Mouse (Mus musculus) CH12.LX (cell line): ENCODE measurements around the gene Ptges3. TPM values are rescaled to one million over a fixed set of nuclear protein-coding genes. Genes with fewer than 3 reads are reported as not detected.

ENCODE experiments used
- DNase-seq: peaks from one replicate; pipeline ENCODE4 v3.0.0-alpha.2; 2013; ENCODE audit errors: extremely low read depth
- H3K27ac ChIP-seq: 2 replicates; pipeline ENCODE4 v1.5.1; 2012; ENCODE audit warnings: low read depth, mild to moderate bottlenecking, control low read depth, moderate library complexity; ENCODE audit not compliant: insufficient read depth
- H3K27me3 ChIP-seq: replicated peaks from 2 replicates; pipeline ENCODE3; 2012; ENCODE audit warnings: inconsistent platforms
- H3K36me3 ChIP-seq, 2 experiments: replicated peaks in 1 of 2; 2 replicates each; pipeline versions ENCODE3 to v1.6.1; 2012; ENCODE audit warnings: inconsistent platforms in 1 of 2, low read length in 1 of 2, mild to moderate bottlenecking in 1 of 2, mixed read lengths in 1 of 2, moderate library complexity in 1 of 2; ENCODE audit not compliant: control insufficient read depth in 1 of 2, insufficient read depth in 1 of 2
- H3K4me1 ChIP-seq, 2 experiments: 2 replicates each; pipeline ENCODE4 v1.6.1; 2012; ENCODE audit warnings: inconsistent platforms in 1 of 2, moderate library complexity in 1 of 2; ENCODE audit not compliant: insufficient read depth in 2 of 2, control insufficient read depth in 1 of 2
- H3K4me2 ChIP-seq: 2 replicates; pipeline ENCODE4 v1.6.1; 2012; ENCODE audit warnings: low read depth, mild to moderate bottlenecking, control low read depth; ENCODE audit not compliant: poor library complexity, insufficient read depth, severe bottlenecking
- H3K4me3 ChIP-seq, 3 experiments: fragments of 150-350 bp in 1 of 3; sonication (generic) in 1 of 3; replicated peaks in 1 of 3; 2 replicates each; pipeline versions ENCODE3 to v1.5.1; 2011 to 2012; ENCODE audit warnings: low read depth in 2 of 3, low read length in 2 of 3, mild to moderate bottlenecking in 2 of 3, moderate library complexity in 2 of 3, control low read depth in 1 of 3, improper control_type of control experiment in 1 of 3, inconsistent platforms in 1 of 3, mixed read lengths in 1 of 3; ENCODE audit not compliant: poor library complexity in 1 of 3
- H3K79me2 ChIP-seq: replicated peaks from 2 replicates; pipeline ENCODE4 v1.6.1; 2012; ENCODE audit warnings: mild to moderate bottlenecking, moderate library complexity; ENCODE audit not compliant: control insufficient read depth, poor library complexity, insufficient read depth, severe bottlenecking; ENCODE audit errors: extremely low read depth
- H3K9ac ChIP-seq: 2 replicates; pipeline ENCODE4 v1.6.1; 2012; ENCODE audit warnings: low read depth, mild to moderate bottlenecking, control low read depth, moderate library complexity; ENCODE audit not compliant: insufficient read depth
- H3K9me3 ChIP-seq: replicated peaks from 2 replicates; pipeline ENCODE3; 2012; ENCODE audit warnings: low read length, inconsistent platforms, mixed read lengths
- CHD1 ChIP-seq: IDR thresholded peaks from 2 replicates; pipeline ENCODE4 v1.6.1; 2012; ENCODE audit warnings: low read depth, low read length, improper control_type of control experiment, inconsistent platforms
- CHD2 ChIP-seq: IDR thresholded peaks from 2 replicates; pipeline ENCODE4 v1.6.1; 2011; ENCODE audit warnings: low read length, improper control_type of control experiment
- CTCF ChIP-seq, 2 experiments: IDR thresholded peaks in 1 of 2; conservative IDR thresholded peaks in 1 of 2; 2 replicates each; pipeline ENCODE4 v1.5.1; 2011 to 2012; ENCODE audit warnings: low read depth in 2 of 2, low read length in 2 of 2, improper control_type of control experiment in 1 of 2, inconsistent platforms in 1 of 2, mild to moderate bottlenecking in 1 of 2, moderate library complexity in 1 of 2
- E2F4 ChIP-seq: IDR thresholded peaks from 2 replicates; pipeline ENCODE4 v1.6.1; 2011; ENCODE audit warnings: low read depth, low read length, improper control_type of control experiment; ENCODE audit not compliant: insufficient replicate concordance
- JUN ChIP-seq: IDR thresholded peaks from 2 replicates; pipeline ENCODE4 v1.6.1; 2011; ENCODE audit warnings: low read depth, mild to moderate bottlenecking, low read length, improper control_type of control experiment, moderate library complexity; ENCODE audit not compliant: insufficient read depth
- MAX ChIP-seq: IDR thresholded peaks from 2 replicates; pipeline ENCODE4 v1.6.1; 2011; ENCODE audit warnings: low read length, improper control_type of control experiment
- NRF1 ChIP-seq: IDR thresholded peaks from 2 replicates; pipeline ENCODE4 v1.6.1; 2014; ENCODE audit warnings: low read depth, mild to moderate bottlenecking, inconsistent platforms, low read length, improper control_type of control experiment, moderate library complexity
- PAX5 ChIP-seq: IDR thresholded peaks from 2 replicates; pipeline ENCODE4 v1.6.1; 2012; ENCODE audit warnings: low read length, inconsistent platforms, mixed read lengths
- POLR2AphosphoS2 ChIP-seq: IDR thresholded peaks from 2 replicates; pipeline ENCODE4 v1.6.1; 2011; ENCODE audit warnings: low read depth, low read length, improper control_type of control experiment
- SIN3A ChIP-seq: IDR thresholded peaks from 2 replicates; pipeline ENCODE4 v1.6.1; 2012; ENCODE audit warnings: low read length, improper control_type of control experiment, inconsistent platforms
- UBTF ChIP-seq: IDR thresholded peaks from 2 replicates; pipeline ENCODE4 v1.6.1; 2012; ENCODE audit warnings: low read depth, mild to moderate bottlenecking, inconsistent platforms, low read length, improper control_type of control experiment, moderate library complexity
- USF2 ChIP-seq: conservative IDR thresholded peaks from 2 replicates; pipeline ENCODE4 v1.6.1; 2011; ENCODE audit warnings: low read depth, low read length, improper control_type of control experiment
- ZC3H11A ChIP-seq: IDR thresholded peaks from 2 replicates; pipeline ENCODE4 v1.6.1; 2012; ENCODE audit warnings: low read depth, mild to moderate bottlenecking, inconsistent platforms, low read length, improper control_type of control experiment
- ZMIZ1 ChIP-seq: IDR thresholded peaks from 2 replicates; pipeline ENCODE4 v1.6.1; 2012; ENCODE audit warnings: low read depth, mild to moderate bottlenecking, inconsistent platforms, low read length, improper control_type of control experiment
- dilution Hi-C: fragments of 300-500 bp; cut with MboI; formaldehyde crosslinking; loops from 2 replicates; pipeline ENCODE4 v1.14.3; 2020; ENCODE audit warnings: low sequenced_read_pairs; ENCODE audit not compliant: extremely low pct_unique_long_range_greater_than_20kb, extremely low pct_ligation_motif_present
- in situ Hi-C: fragments of 300-500 bp; cut with MboI; formaldehyde crosslinking; loops from 3 replicates; pipeline ENCODE4 v1.14.3; 2019; ENCODE audit warnings: low sequenced_read_pairs, low pct_ligation_motif_present, low pct_unique_long_range_greater_than_20kb, mixed read lengths
- polyA plus RNA-seq: library from polyadenylated mRNA; unstranded; fragments of >175 nt; gene quantifications from 2 replicates; pipeline ENCODE4 v1.2.1, GENCODE M21; 2012; ENCODE audit warnings: low read depth; ENCODE audit not compliant: insufficient read length
- total RNA-seq, 2 experiments: library from RNA; depleted of rRNA; stranded (reverse); fragments of 300-350 nt in 1 of 2; fragments of >200 nt in 1 of 2; gene quantifications; 2 replicates each; pipeline ENCODE4 v1.2.3; 2012 to 2014

The Ptges3 gene
- total and polyA plus RNA-seq, 3 experiments, result 124 to 274 (median 196) TPM

DNA sequence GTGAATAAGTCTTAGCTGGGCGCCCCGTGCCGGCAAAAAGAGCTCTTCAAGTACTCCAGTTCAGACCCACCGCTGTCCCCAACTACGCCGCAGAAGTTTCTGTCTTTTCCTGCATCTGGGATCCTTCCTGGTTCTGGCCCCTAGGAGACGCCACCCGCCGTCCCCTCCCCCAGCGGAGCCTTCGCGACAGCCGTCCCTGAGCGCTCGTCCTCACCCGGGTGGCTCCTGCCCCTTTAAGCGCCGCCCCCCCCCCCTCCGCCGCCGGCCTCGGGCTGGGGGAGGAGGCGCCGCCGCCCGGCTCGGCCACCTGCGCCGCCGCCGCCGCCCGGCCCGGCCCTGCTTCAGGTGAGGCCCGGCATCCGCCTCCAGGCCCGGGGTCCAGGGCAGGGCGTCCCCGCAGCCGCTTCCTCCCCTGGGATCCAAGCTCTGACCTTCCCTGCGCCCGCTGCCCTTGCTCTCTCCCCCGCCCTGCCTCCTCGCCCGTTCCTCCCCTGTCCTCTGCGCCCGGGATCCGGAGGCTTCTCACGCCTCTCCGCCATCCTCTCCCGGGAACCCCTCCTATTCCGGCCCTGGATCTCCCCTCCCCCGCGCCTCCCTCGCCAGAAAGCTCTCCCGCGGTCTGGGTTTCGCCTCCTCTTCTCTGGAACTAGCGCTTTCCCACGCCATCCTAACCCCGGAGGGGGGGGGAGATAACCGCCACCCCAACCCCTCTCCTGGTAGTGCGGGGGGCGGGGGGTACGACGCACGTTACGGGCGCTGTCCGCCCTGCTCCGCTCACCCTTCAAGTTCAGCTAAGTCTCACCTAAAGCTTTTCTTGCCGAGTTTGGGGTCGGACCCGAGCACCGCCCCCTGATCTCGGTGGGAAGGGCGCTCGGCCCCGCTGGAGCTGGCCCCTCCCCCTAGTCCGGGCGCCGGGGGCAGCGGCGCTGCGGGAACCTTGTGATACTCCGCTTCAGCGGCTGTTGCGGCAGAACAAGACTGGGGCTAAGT lies 34.0 kb downstream of the Ptges3 start (continued):
- no peak for TF ChIP-seq JUN
- no peak for TF ChIP-seq MAX
- peak; percentile 85 for TF ChIP-seq CHD2
- TF ChIP-seq POLR2AphosphoS2, result no peak
- 0 out of 2 replicates have a peak, but pooled peaks have one; percentile 46 for TF ChIP-seq NRF1
- no peak for TF ChIP-seq ZC3H11A
- TF ChIP-seq SIN3A, result no peak; the same call in none of the 2 replicates
- TF ChIP-seq E2F4, result no peak
- TF ChIP-seq PAX5, result no peak
- no peak for TF ChIP-seq USF2
- TF ChIP-seq CTCF (conservative IDR thresholded peaks at IDR 0.05 in 1 of 2, IDR thresholded peaks at IDR 0.05 in 1 of 2; ENCODE audit: low read depth in 2 of 2, low read length in 2 of 2), result peak in 1 of 2 experiments; percentile 48; a peak in 2 of 4 replicates

DNA sequence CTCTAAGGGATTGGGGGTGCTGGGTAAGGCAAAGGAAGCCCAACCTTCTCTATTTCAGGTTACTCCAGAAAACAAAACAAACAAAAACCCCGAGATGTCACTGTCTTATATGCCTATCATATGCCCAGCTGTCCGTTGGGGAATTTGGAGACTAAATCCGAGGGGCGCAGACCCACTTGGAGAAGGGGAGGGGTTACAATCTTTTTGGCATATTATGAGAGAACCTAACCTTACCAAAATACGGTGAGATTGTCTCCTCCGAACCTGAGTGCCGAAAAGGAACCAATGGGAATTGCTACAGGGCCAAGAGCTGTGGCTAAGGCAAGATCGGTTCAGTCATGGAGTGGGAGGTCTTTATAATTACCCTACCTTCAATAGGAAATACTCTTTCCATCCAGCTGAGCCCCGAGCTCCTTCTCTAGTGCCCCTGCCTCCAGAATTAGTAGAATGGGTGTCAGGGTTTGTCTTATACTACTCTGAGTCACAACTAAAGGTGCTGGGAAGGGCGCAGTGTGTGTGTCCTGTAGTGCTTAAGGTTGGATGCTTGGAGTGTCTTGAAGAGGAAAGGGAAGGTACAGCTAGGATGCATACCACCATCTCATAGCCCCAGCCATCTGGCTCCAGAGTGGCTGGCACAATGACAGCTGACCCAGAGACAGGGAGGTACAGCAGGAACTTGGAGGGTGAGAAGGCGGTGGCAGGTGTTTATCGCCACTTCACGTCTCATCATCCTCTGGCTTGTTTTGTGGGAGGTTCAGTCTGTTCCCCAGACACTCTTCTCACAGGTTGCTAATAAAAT lies 34.9 kb downstream of the Ptges3 start:
- peak overlapping the region; percentile 63 for H3K4me2 ChIP-seq
- H3K9ac ChIP-seq, result peak overlapping the region; percentile 87
- no peak for TF ChIP-seq ZMIZ1
- 0 out of 2 replicates have a peak, but pooled peaks have one; percentile 3 for TF ChIP-seq CHD1
- TF ChIP-seq UBTF, result no peak
- H3K27ac ChIP-seq, result peak overlapping the region; percentile 63
- peak overlapping the region; percentile 69 to 86 (median 78) for H3K4me3 ChIP-seq
- in situ Hi-C loops (loop anchor here (5.0 to 10.0 kb wide), 2 partner anchors 51 to 99 kb away; partner anchors contain the start of gene Gls2), dilution Hi-C loops (no loop called here)
- no peaks in the 10 kb centered on the region for H3K9me3 ChIP-seq
- peaks cover 21% of the 10 kb centered on the region for H3K79me2 ChIP-seq
- peaks cover 14 to 17% of the 10 kb centered on the region in 2 experiments for H3K36me3 ChIP-seq
- peaks cover 4 to 56% of the 10 kb centered on the region in 2 experiments; a peak in 3 of 4 replicates for H3K4me1 ChIP-seq
- H3K27me3 ChIP-seq, result no peaks in the 10 kb centered on the region
- DNase-seq, result no peak
